Mouse (Mus musculus): ENCODE results near the gene Ptpn7.

Ptpn7 gene

DNA sequence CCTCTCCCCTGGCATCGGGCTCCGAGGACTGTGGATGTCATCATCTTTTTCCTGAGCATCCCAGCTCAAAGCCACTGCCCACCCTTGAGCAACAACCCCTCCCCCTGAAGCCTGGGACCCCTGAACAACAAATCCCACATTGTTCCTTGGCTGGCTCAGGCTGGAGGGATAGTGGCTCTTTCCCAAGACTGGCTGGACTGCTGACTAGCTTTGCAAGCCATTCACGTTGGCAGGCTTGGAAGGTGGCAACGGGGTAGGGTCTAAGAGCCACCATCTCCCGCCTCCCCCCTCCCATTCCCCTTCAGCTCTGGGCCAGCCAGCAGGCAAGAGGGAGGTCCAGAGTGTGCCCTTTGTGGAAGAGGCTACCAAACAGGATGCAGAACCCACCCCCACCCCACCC is 26.1 kb downstream of the Ptpn7 start:
- no peak for DNase-seq (ENCODE audit: low spot score in 2 of 2)

DNA sequence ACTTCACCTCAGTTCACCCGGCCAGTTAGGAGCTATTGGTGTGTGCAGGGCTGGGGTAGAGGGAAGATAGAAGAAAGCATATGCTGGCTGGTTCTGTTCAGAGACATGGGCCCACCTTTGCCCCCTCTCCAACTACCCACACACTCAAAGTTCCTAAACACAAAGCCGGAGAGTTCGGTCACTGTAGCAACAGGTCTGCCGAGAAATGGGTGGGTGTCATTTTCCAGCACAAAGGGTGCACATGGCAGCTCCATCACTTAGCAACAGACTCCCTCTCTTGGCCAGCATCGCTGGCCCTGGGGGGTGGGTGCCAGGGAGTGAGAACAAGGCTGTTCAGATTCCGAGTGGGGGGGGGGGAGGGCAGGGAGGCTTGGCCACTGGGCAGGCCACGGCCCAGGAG is 26.6 kb downstream of the Ptpn7 start:
- DNase-seq (ENCODE audit: low spot score in 2 of 2) = no peak

DNA sequence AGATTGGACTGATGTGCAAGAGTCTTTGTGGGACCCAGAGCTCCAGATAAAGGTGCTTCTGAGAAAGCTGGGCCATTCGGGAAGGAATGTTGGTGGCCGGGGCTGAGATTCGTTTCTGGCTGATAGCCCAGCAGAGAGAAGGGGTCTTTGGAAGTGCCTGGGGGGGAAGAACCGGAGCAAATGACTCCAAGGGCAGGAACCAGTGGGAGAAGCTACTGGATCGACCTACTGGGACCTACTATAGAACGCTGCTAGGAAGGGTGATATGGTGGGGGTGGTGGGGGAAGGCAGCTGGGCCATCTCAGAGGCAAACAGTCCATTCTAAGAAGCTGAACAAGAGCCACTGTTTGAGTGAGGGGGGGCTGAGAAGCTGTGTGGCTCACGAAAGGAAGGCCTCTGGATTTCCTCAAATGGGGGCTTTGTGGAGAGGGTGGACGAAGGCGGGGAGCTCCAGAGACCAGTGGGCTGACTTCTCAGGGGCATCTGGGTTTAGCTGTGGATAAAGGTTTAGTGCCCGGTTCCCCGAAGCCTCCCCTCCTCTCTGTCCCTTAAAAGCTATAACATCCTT is 27.1 kb downstream of the Ptpn7 start:
- no peak for DNase-seq (ENCODE audit: low spot score in 2 of 2)

DNA sequence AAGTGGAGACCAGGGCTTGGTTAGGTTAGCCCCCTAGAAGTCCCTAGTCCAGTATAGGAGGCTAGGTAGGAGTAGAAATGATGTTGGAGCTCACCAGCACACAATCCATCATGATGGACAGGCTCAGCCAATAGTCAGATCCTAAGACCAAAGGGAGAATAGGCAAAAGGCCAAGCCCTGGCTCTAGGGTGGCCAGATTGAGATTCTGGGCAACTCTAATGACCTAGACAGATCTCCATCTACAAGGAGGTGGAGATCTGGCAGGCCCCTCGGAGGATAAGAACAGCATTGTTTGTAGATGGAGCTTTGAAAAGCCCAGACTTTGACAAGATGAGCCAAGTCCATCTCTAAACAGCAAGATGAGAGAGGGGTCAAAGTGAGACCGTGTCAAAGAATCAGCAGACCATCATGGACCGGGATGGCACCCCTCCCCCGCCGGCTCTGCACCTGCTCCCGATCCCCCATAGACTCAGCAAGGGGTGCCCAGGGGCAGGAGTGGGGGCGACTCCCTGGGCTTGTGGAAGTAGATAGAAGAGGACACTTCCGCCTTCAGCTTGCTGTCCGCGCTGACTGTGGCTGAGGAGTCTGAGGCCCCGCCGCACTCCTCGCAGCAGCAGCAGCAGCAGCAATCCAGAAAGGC is 28.0 kb downstream of the Ptpn7 start:
- no peak for DNase-seq (ENCODE audit: low spot score in 2 of 2)

DNA sequence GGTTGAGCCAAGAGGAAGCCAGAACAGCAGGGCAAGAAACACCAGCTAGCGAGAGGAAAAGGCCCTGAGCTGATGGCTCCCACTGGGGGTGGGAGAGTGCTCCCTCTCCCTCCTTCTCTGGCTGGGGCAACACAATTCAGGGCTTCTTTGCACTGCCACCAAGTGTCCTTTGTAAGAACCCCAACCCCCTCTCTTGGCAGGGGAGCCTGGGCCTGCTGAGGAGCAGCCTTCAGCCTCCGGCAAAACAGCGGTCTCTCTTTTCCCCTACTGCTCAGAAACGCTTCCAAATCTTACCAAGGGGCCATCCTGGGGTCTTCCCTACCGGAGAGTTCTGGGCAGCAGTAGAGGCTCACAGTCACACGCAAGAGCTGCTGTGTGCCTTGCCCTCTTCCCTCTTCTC is 30.2 kb downstream of the Ptpn7 start:
- no peak for DNase-seq (ENCODE audit: low spot score in 2 of 2)

DNA sequence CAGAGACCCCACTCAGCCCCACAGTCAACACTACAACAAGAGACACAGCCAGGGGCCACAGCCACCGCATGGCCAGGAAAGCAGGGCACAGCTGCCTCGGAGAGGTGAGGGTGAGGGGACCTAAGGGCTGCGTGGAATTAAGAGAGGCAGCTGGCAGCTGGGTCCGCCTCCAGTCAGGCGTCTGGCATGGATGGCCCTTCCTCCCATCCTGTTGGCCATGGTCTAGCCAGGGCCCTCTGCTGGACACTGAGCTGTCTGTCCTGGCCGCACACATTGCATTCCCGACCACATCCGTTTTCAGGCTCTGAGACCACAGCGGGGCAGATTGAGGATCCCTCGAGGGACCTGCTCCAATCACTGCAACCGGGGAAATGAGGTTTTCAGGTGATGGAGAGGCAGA is 34.9 kb downstream of the Ptpn7 start, which contains the start of gene Gpr37l1:
TSS of gene Gpr37l1 (minus strand) at position 247 of the 400 bp plus-strand sequence.
- DNase-seq (ENCODE audit: low spot score in 2 of 2) = no peak

DNA sequence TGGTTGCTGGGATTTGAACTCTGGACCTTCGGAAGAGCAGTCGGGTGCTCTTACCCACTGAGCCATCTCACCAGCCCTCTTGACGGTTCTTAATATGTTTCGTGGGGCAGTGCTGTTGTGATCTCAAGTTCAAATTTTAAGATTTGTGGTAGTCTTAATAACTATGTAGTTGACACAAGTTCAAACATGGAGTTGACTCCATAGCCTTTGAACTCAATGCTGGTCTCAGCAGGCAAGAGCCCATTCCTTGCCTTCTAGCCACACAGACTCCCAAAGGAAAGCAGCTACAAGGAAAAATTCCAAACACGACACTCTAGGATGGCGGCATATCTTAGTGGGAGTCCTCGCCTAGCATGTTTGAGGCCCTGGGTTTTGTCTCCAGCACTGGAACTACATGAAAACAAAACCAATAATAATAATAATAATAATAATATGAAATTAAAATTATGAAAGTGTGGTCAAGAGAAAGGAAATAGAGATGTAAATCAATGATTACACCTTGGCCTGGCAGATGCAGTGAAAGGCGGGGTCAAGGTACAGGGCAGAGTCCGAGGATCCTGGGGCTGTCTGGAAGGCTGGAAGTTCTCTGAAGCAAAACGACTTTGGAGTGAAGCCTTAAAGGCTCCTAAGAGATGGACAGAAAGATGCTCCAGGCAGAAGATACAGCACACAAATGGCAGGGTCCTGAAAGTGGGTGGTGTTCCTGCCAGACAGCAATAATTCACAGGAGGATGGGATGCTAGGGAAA is 36.1 kb downstream of the Ptpn7 start:
- DNase-seq (ENCODE audit: low spot score in 2 of 2) = no peak

DNA sequence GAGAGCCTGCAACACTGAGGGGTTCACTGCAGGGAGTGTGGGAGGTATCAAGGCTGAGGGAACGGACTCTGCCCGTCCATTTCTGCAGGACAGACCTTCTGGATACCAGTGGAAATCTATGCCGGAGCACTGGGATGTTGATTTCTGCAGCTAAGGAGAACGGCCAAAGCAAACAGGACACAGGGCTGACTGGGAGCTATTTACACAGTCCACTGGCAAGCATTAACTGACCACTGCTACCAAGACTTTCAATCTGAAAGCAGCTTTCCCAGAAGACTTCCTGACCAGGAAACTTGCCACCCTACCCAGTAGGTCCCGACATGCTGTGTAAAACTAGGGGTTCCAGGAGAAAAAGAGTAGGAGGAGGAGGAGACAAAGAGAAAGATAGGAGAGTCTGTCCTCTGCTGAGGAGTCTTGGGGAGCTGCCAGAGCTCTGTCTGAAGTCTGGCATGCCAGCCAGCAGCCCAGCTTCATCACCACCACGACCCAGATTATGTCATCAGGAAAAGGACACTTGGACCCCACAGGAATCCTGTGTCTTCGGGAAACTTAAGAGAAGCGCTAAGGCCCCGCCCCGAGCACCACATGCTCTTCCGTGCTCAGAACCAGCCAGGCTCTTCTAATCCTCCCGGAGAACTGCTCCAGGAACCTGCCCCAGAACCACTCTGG is 37.2 kb downstream of the Ptpn7 start:
- DNase-seq (ENCODE audit: low spot score in 2 of 2) = no peak

DNA sequence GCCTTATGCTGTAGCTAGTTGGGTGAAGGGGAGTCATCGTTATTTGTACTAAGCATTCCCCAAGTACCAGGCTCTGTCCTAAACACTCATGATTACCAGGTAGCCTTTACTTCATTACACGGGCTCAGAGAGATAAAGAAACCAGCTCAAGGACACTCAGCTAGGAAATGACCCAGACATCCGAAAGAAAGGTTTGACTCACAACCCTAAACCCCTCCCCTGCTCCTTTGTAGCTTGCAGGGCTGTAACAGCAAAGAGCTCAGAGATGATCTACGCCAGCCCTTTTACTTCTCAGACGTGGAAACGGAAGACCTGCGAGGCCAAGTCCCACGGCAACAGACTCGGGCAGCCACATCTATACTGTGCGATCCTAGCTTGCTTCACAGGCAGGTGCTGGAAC is 37.8 kb downstream of the Ptpn7 start:
- DNase-seq (ENCODE audit: low spot score in 2 of 2) = no peak

DNA sequence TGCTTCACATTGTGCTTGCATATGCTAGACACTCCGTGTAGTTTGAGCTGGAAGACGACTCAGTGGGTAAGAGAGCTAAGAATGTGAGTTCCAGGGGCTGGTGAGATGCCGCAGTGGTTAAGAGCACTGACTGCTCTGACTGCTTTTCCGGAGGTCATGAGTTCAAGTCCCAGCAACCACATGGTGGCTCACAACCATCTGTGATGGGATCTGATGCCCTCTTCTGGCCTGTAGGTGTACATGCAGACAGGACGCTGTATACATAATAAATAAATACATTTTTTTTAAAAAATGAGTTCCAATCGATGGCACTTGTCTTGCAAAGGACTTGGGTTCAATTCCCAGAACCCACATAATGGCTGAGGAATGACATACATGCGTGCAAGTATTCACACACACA is 38.7 kb downstream of the Ptpn7 start:
- no peak for DNase-seq (ENCODE audit: low spot score in 2 of 2)

DNA sequence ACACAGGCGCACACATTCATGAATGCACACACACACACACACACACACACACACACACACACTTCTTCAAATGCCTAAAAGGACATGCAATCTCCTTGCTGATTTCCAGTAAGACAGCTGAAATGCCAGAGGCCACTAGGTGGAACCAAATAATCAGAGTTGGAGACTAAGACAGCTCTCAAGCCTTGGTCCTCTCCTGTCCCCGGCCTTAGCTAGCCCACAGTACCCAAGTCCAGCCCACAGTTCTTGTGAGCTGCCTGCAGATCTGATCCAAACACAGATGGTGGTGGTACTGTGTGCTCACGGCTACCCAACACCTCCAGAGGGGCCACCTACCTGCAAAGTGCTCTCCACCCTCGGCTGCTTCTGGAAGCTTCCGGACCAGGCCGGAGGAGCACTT is 39.5 kb downstream of the Ptpn7 start:
- no peak for DNase-seq (ENCODE audit: low spot score in 2 of 2)

DNA sequence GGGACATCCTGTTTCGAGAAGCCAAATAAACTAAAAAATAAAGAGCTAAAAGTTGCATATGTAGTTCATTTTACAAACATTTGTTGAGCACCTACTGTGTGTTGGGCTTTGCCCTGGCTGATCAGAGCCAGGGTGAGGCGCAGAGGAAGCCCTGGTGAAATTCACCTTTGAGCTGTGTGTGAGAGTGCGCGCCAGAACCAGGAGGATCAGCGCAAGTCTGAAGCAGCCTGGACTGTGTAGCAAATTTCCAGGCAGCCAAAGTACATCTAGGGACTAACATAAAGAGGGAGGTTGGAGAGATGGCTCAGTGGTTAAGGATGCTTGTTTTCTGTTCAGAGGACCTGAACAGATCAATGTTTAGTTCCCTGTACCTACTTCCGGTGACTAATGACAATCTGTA is 40.8 kb downstream of the Ptpn7 start:
- DNase-seq (ENCODE audit: low spot score in 2 of 2) = no peak

DNA sequence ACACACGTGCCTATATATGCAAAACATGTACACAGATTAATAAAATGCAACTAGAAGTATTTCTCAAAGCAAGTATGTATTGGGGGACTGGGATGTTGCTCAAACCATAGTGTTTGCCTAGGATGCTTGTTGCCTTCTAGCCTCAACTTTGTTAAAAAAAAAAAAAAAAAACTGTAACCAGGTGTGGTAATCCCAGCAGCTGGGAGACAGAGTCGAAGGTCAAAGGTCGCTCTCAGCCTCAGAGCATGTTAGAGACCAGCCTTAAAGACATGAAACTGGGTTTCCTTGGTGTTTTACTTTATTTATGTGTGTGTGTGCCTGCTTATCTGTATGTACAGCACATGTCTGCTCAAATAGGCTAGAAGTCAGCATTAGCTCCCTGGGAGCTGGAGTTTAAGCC is 42.7 kb downstream of the Ptpn7 start:
- DNase-seq (ENCODE audit: low spot score in 2 of 2) = no peak

DNA sequence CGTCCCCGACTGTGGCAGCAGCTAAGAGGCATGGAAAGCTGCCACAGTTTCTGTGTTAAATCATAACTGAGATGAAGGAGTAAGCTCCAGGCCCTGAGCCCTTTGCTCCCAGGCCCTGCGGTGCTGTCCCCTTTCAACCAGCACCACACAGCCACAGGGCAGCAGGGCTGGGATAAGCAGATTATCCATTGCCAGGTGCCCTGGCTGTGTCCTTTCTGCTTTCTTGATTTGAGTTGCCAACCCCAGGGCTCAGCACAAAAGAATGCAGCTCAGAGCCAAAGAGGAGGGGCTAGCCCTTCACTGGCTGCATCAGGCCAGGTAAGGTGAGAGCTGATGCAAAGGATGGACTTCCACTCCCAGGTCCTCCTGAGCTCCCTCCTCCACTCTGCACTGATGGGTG is 45.2 kb downstream of the Ptpn7 start:
- no peak for DNase-seq (ENCODE audit: low spot score in 2 of 2)

DNA sequence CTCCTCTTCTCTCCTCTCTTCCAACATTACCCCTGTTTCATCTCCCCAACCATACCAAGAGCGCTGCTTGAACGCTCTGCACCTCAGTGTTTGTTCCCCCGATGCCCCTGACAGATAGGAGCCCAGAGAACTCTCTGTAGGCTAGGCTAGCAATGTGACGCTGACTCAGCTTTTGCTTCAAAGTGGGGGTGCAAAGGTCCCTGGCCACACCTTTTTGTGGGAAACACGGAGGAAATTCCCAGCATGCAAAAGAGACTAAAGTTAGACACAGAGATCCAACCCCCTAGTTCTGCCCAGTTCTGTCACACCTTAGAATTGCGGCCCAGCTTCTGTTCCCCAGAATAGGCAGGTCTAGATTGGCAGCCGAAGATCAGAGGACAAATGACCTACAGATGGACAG is 46.4 kb downstream of the Ptpn7 start:
- no peak for DNase-seq (ENCODE audit: low spot score in 2 of 2)

DNA sequence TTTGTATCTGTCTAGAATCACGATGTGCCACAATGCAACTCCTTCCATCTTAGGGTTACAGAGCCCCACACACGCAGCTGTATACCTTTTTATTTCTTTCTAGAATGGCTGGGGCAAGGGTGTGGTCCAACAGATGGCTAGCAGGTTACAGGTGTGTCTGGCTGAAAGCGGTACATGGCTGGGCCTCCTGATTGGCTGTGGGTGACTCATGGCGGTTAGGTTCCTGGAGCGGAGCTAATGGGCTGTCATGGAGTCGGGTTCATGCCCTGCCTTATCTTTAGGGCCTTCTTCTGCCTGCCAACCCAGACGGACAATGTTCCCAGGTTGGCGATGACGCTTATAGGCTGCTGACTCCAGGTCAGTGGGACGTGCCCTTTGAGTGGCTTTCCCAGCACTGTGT is 48.3 kb downstream of the Ptpn7 start:
- no peak for DNase-seq (ENCODE audit: low spot score in 2 of 2)

DNA sequence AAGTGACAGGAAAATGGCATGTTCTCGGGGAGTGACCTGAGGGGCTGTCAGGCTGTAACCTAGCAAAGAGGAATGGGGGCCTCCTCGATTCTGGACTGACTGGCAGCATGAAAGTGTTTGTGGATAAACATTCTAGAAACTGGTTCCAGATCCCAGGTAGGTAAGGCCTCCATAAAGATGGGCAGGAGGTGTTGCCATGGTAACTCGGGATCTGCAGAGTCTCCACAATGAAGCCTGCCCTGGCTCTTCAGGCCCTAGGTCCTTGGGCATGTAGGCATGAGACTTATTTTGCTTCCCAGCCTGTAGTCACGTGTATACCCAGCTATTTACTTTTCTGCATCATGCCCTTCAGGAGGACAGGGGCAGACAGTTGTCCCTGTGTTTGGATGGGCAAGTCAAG is 48.8 kb downstream of the Ptpn7 start:
- no peak for DNase-seq (ENCODE audit: low spot score in 2 of 2)

DNA sequence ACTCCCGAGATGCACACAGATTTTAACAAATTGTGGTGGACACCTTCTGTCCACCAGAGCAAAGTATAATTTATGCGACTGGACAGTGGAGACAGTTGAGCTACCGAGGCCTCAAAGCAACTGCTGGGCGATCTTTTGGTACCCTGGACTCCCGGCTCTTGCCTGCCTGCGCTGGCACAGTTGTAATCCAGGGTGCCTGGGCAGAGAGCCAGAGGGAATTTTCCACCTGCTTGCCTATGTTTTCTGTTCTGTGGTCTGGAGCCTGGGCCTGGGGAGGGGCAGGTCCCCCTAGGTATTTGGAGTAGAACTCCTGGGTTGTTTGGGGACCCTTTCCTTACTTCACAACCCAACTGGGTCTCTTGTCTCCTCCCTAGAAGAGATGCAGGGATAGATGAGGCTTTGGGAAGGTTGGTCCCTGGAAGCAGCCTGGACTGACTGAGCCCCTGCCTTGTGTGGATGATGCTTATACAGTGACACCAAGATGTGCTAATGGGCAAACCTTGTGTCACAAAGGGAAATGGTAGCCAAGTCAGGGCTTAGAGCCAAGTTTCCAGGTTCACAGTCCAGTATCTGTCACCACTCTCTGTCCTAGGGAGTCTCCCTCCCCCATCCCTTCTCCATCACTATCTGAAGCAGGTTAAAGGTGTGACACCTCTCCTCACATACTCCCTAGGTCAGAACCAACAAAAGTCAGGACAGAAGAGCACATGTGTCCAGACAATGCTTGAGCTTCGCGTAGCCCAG is 49.6 kb downstream of the Ptpn7 start:
- DNase-seq (ENCODE audit: low spot score in 2 of 2) = no peak

DNA sequence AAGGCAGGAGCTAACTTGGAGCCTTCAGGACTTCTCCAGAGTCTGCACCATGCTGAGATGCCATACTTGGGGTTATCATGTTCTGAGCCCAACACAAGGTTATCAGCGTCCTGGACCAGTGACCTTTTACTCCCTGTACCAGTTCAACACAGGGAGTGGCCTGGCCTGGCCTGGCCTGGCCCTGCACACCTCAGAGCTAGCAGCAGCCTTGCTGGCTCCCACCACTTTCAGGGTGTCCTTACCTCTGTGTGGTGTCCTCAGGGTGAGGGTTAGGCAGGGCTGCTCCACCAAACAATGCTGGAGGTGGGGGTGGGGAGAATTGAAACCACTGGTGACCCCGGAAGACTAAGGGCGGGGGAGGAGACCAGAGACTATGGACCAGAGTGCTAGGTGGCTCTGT is 50.5 kb downstream of the Ptpn7 start:
- DNase-seq (ENCODE audit: low spot score in 2 of 2) = no peak

DNA sequence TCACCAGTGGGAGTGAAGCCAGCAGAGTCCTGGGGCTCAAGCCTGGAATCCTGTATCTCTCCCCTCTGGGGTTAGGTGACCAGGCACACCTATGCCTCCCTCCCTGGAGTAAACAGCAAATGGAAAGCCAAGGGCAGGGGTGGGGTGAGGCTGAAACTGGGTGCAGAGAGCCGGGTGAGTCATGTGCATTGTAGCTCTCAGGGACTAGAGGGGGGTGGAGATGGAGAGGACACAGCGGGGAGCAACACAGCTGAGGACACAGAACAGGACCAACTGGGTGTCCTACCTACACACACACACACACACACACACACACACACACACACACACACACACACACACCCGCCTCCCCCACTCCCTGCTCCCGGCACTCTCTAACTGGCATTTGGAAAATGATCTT is 50.9 kb downstream of the Ptpn7 start:
- DNase-seq (ENCODE audit: low spot score in 2 of 2) = no peak

DNA sequence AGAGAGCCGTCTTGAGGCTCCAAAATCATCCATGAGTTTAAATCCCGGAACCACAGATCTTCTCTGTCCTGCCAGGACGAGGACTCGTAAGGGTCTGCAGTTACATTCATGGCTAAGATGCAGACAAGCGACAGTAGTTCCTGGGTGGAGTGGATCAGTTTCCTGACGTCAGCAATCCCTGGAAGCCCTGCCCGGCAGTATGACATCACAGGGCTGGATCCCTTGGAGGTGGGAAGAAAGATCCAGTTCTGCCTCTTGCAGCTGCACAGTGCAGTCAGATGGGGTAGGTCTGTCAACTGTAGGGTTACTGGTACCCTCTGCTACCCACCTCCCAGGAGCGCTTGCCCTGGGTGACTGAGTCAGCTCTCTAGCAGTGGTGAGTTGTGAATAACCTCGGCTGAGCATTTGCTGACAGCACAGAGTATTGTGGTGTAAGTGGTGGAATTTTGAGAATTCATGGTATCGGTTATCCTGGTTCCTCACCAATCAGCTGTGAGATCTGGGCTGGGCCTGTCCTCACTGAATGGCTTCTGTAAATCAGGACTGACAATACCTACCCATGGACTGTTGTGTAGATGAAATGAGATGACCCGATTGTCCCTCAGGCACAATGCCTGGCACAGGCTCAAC is 51.6 kb downstream of the Ptpn7 start:
- no peak for DNase-seq (ENCODE audit: low spot score in 2 of 2)

DNA sequence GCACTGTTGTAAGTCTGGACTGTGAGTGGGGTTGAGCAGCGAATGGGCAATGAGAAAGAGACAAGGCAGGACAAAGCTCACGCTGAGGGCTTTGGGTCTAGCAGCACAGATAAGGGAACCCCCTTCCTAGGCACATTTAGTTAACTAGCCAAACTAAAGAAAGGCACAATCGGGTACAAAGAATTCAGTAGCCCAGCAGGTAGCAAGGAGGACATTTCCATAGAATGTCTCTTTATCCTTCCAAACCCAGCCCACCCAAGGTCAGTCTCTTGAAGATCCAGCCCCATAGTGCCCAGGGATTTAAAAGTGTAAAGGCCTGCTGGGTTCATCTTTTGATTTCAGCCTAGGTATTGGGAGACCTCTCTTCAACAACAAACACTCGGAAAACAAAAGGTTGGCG is 53.4 kb downstream of the Ptpn7 start:
- no peak for DNase-seq (ENCODE audit: low spot score in 2 of 2)
